Mouse (Mus musculus): ENCODE results near the gene Nelfcd. TPM values are rescaled to one million over a fixed set of nuclear protein-coding genes. Genes with fewer than 3 reads are reported as not detected.

Gene Nelfcd
- polyA plus RNA-seq, 1 experiment from 2014 or later: 178 TPM

DNA sequence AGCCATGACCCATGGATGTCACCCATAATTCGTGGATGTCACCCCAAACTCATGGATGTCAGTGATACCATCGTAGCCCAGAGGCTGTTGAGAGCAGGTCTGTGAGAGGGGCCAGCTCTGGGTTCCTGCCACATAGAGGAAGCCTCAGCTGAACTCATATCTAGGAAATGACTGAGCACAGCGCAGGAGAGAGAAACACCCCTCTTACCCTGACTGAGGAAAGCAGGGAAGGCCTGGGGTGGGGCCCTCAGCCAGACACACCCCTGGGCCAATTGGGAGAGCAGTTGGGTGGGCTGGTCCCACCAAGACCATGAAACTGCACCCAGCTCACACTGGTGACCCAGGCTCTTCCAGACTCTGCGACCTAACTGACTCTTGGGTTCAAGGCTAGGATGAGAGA lies 34.7 kb downstream of the Nelfcd start, which contains the start of gene Tubb1:
TSS of gene Tubb1 (plus strand) at position 343 of the 400 bp plus-strand sequence.
- ATAC-seq (replicated peaks; ENCODE audit: low FRiP score) (no peak), DNase-seq (ENCODE audit: low spot score) (no peak)
- Histone ChIP-seq H3K36me3 (ENCODE audit: control insufficient read depth, insufficient read depth, low read length) (no peaks in the 10 kb centered on the region), H3K27me3 (ENCODE audit: control insufficient read depth, insufficient read depth, low read length) (no peaks in the 10 kb centered on the region), H3K4me1 (replicated peaks; ENCODE audit: control insufficient read depth, insufficient read depth, low read length) (peaks cover 2% of the 10 kb centered on the region; the same call in 1 of the 2 replicates), H3K9ac (ENCODE audit: low read length) (no peak within 1 kb of the TSS), H3K4me3 (ENCODE audit: low read depth, low read length) (no peak within 1 kb of the TSS), H3K27ac (ENCODE audit: low read depth, low read length) (no peak within 1 kb of the TSS), H3K4me2 (ENCODE audit: low read depth, low read length, severe bottlenecking) (no peak within 1 kb of the TSS), H3K9me3 (ENCODE audit: control insufficient read depth, low read length) (no peaks in the 10 kb centered on the region)
- WGBS: 83% methylated on average over 4 of the region's 4 CpGs

DNA sequence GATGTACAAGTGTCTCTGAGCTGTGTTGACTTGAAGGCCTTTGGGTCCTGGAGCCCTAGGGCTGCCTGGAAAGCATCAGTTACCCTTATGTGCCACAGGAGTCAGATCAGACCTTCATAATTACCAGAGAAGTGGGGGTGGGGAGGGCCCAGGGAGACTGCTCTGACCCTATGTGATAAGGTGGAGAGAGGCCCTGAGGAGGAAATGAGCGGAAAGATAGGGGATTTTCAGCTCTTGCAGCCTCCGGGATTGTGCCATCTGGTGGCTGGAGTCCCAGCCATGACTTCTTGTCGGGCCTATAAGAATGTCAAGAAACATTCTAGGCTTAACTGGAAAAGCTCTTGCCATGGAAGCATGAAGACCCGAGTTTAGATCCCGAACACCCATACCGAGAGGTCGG lies 38.1 kb downstream of the Nelfcd start:
- Histone ChIP-seq H3K4me1 (replicated peaks; ENCODE audit: control insufficient read depth, insufficient read depth, low read length) (no peaks in the 10 kb centered on the region), H3K36me3 (ENCODE audit: control insufficient read depth, insufficient read depth, low read length) (no peaks in the 10 kb centered on the region), H3K27ac (ENCODE audit: low read depth, low read length) (no peak overlapping the region), H3K9me3 (ENCODE audit: control insufficient read depth, low read length) (no peaks in the 10 kb centered on the region), H3K4me3 (ENCODE audit: low read depth, low read length) (no peak overlapping the region), H3K9ac (ENCODE audit: low read length) (no peak overlapping the region), H3K27me3 (ENCODE audit: control insufficient read depth, insufficient read depth, low read length) (no peaks in the 10 kb centered on the region), H3K4me2 (ENCODE audit: low read depth, low read length, severe bottlenecking) (no peak overlapping the region)
- ATAC-seq (replicated peaks; ENCODE audit: low FRiP score) (no peak), DNase-seq (ENCODE audit: low spot score) (no peak)
- 78% methylated on average over 7 of the region's 7 CpGs for WGBS

DNA sequence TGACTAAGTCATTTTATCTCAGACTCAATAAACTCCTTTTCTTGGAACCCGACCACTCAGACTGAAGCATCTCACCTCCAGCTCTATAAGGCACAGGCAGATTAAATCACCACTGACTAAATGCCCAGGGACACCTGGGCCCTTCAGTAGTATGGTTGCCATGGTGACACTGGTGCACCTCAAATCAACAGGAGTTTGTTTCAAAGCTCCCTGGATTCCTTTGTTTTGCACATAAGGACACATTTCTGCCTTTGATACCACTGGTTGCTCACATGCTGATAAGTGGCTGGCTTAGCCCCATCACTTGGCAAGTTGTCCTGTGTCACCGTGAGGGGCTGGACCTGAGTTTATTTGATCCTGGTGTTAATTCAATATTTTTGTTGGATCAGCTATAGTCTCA lies 43.8 kb downstream of the Nelfcd start:
- 67% methylated on average over 2 of the region's 2 CpGs for WGBS
- Histone ChIP-seq H3K9ac (ENCODE audit: low read length) (no peak overlapping the region), H3K36me3 (ENCODE audit: control insufficient read depth, insufficient read depth, low read length) (peaks cover 3% of the 10 kb centered on the region; the same call in 1 of the 2 replicates), H3K9me3 (ENCODE audit: control insufficient read depth, low read length) (no peaks in the 10 kb centered on the region), H3K4me2 (ENCODE audit: low read depth, low read length, severe bottlenecking) (no peak overlapping the region), H3K4me1 (replicated peaks; ENCODE audit: control insufficient read depth, insufficient read depth, low read length) (peaks cover 7% of the 10 kb centered on the region; the same call in 1 of the 2 replicates), H3K27ac (ENCODE audit: low read depth, low read length) (no peak overlapping the region), H3K4me3 (ENCODE audit: low read depth, low read length) (no peak overlapping the region), H3K27me3 (ENCODE audit: control insufficient read depth, insufficient read depth, low read length) (no peaks in the 10 kb centered on the region)
- ATAC-seq (replicated peaks; ENCODE audit: low FRiP score) (no peak), DNase-seq (ENCODE audit: low spot score) (no peak)

DNA sequence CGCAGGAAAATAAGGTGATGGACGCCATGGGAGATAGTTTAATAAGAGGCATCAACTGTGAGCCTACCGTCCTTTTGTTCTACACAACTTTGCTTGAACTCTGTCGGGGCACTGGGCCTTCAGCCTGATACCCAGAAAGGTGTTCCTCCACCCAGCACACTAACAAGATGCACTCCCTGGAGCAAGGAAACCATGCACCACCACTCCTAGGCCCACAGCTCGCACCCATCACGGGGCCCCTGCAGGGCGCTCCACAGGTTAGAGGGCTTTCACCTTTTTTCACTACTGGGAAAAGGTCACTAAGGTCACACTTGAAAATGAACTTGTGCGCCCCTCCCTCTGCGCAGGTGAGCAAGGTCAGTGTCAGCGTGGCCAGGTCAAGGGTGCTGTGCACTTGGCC lies 47.8 kb downstream of the Nelfcd start:
- Histone ChIP-seq H3K27ac (ENCODE audit: low read depth, low read length) (no peak overlapping the region; the same call in 1 of the 2 replicates), H3K9me3 (ENCODE audit: control insufficient read depth, low read length) (no peaks in the 10 kb centered on the region), H3K4me3 (ENCODE audit: low read depth, low read length) (peak overlapping the region; percentile 66), H3K36me3 (ENCODE audit: control insufficient read depth, insufficient read depth, low read length) (peaks cover 3% of the 10 kb centered on the region; the same call in 1 of the 2 replicates), H3K4me1 (replicated peaks; ENCODE audit: control insufficient read depth, insufficient read depth, low read length) (peaks cover 7% of the 10 kb centered on the region; the same call in 1 of the 2 replicates), H3K9ac (ENCODE audit: low read length) (peak overlapping the region; percentile 79), H3K4me2 (ENCODE audit: low read depth, low read length, severe bottlenecking) (peak overlapping the region; percentile 93), H3K27me3 (ENCODE audit: control insufficient read depth, insufficient read depth, low read length) (no peaks in the 10 kb centered on the region)
- DNase-seq (ENCODE audit: low spot score) (peak; percentile 52), ATAC-seq (replicated peaks; ENCODE audit: low FRiP score) (peak; percentile 35)
- 44% methylated on average over 10 of the region's 10 CpGs for WGBS

DNA sequence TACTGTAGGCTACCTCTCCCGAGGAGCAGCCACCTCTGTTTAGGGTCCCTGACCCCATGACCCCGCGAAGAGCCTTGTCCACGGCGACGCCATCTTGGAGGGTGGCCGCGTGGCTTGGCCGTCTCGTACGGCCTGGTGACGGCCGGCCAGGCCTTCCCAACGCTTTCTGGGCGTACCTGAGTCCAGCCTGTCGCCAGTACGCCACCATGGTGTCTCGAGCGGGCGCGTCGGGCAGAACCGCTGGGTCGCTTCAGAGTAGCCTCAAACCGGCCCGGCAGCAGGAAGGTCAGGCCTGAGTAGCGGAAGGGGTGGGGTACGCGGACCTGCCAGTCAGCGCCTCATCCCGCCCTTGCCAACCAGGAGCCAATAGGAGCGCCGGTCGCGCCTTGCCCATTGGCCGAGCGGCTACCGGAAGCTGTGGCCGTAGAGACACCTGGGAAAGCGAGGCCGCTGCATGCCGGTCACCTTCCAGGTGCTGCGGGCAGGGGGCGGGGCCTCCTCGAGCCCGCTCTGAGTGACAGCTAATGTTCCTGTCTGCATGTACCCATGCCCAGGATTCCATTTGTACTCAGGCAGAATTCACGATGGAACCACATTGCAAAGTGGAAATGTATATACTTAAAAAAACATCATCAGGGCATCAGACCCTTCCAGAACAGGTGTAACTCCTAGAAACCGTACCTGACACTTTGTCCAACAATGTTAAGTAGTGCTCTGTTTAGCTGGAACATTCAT lies 48.4 kb downstream of the Nelfcd start, which contains the start of gene Atp5e:
TSS of gene Atp5e (minus strand) at position 317 of the 735 bp plus-strand sequence.
- H3K27ac ChIP-seq (ENCODE audit: low read depth, low read length): peak within 1 kb of the TSS; percentile 7; the same call in 1 of the 2 replicates
- 3% methylated on average over 48 of the region's 48 CpGs for WGBS

DNA sequence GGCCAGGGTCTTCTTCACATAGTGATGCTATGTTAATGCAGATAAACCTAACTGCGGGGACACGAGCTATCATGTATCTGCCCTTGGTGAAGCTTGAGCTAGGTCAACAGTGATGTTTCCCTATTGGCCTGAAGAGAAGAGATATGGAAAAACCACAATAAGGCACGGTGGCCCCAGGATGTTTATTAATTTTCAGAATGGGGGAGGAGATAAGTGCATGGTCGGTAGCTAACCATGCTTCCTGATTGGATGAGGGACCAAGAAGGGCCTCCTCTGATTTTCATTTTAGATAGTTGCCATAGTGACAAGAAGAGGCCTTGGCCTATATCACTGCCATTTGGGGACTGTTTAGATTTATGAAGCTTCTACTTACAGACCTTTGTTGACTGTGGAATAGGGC lies 54.7 kb downstream of the Nelfcd start:
- H3K4me3 ChIP-seq (ENCODE audit: low read depth, low read length): no peak overlapping the region
- WGBS: 90% methylated on average over 4 of the region's 4 CpGs
- no peaks in the 10 kb centered on the region; the same call in 1 of the 2 replicates for H3K36me3 ChIP-seq (ENCODE audit: control insufficient read depth, insufficient read depth, low read length)
- H3K4me1 ChIP-seq (replicated peaks; ENCODE audit: control insufficient read depth, insufficient read depth, low read length): peaks cover 4% of the 10 kb centered on the region; the same call in 1 of the 2 replicates
- H3K27ac ChIP-seq (ENCODE audit: low read depth, low read length): no peak overlapping the region
- H3K4me2 ChIP-seq (ENCODE audit: low read depth, low read length, severe bottlenecking): no peak overlapping the region
- no peaks in the 10 kb centered on the region for H3K27me3 ChIP-seq (ENCODE audit: control insufficient read depth, insufficient read depth, low read length)
- no peak for ATAC-seq (replicated peaks; ENCODE audit: low FRiP score)
- H3K9me3 ChIP-seq (ENCODE audit: control insufficient read depth, low read length): no peaks in the 10 kb centered on the region; the same call in 1 of the 2 replicates
- no peak overlapping the region for H3K9ac ChIP-seq (ENCODE audit: low read length)
- DNase-seq (ENCODE audit: low spot score): no peak

More for the DNA sequence above, 48.4 kb downstream of the Nelfcd start, which contains the start of gene Atp5e:
- Histone ChIP-seq H3K36me3 (ENCODE audit: control insufficient read depth, insufficient read depth, low read length) (peaks cover 3% of the 10 kb centered on the region; the same call in 1 of the 2 replicates), H3K4me2 (ENCODE audit: low read depth, low read length, severe bottlenecking) (peak within 1 kb of the TSS; percentile 93), H3K4me1 (replicated peaks; ENCODE audit: control insufficient read depth, insufficient read depth, low read length) (peaks cover 7% of the 10 kb centered on the region; the same call in 1 of the 2 replicates), H3K9ac (ENCODE audit: low read length) (peak within 1 kb of the TSS; percentile 79), H3K9me3 (ENCODE audit: control insufficient read depth, low read length) (no peaks in the 10 kb centered on the region), H3K4me3 (ENCODE audit: low read depth, low read length) (peak within 1 kb of the TSS; percentile 66), H3K27me3 (ENCODE audit: control insufficient read depth, insufficient read depth, low read length) (no peaks in the 10 kb centered on the region)
- peak; percentile 100 for ATAC-seq (replicated peaks; ENCODE audit: low FRiP score)
- DNase-seq (ENCODE audit: low spot score): peak; percentile 96

DNA sequence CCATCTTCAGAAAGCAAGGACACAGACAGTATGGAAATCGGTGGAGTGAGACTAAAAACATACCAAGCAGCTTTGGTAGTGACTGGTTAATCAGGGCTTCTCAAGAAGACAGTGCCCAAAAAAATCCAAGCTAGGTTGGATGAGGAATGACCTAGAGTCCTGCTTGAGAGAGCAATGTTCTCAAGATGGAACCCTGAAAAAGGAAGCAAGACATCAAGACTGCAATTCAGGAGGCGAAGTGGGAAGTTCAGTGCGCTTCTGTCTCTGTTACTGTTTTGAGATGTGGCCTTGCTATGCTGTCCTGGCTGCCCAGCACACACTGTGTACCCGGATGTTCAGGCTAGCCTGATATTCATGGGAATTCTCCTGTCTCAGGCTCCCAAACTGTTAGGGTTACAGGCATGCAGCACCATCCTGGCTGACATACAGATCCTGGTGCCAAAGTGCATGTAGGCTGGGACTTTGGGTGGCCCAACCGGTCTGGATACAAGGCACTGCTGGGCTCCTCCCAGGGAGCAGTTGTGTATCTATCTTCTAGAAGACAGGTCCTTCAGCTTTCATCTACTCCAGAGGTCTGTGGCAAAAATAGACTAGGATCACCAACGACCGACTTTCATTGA lies 55.3 kb downstream of the Nelfcd start:
- ATAC-seq (replicated peaks; ENCODE audit: low FRiP score) (no peak), DNase-seq (ENCODE audit: low spot score) (no peak)
- peaks cover 4% of the 10 kb centered on the region; the same call in 1 of the 2 replicates for H3K4me1 ChIP-seq (replicated peaks; ENCODE audit: control insufficient read depth, insufficient read depth, low read length)
- no peak overlapping the region for H3K9ac ChIP-seq (ENCODE audit: low read length)
- WGBS: 95% methylated on average over 7 of the region's 7 CpGs
- H3K4me2 ChIP-seq (ENCODE audit: low read depth, low read length, severe bottlenecking): no peak overlapping the region
- no peak overlapping the region for H3K4me3 ChIP-seq (ENCODE audit: low read depth, low read length)
- no peak overlapping the region for H3K27ac ChIP-seq (ENCODE audit: low read depth, low read length)
- no peaks in the 10 kb centered on the region; the same call in 1 of the 2 replicates for H3K36me3 ChIP-seq (ENCODE audit: control insufficient read depth, insufficient read depth, low read length)
- no peaks in the 10 kb centered on the region; the same call in 1 of the 2 replicates for H3K9me3 ChIP-seq (ENCODE audit: control insufficient read depth, low read length)
- H3K27me3 ChIP-seq (ENCODE audit: control insufficient read depth, insufficient read depth, low read length): no peaks in the 10 kb centered on the region

DNA sequence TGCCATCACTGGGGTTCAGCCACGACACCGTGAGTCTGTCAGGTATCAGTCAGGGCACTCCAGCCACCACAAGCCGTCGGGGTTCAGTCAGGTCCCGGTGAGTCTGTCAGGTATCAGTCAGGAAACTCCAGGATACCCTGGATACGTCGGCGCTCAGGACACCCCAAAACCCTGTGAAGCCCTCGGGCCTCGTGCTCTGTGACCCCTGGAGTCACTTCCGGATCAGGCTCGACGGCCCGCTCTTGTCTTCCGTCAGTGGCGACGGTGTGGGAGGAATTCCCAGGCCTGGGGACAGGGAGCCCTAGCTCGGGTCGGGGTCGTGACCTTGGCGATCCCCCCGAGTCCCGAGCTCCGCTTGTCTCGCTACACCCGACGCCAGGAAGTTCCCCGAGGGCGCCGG lies 56.8 kb downstream of the Nelfcd start:
- peak overlapping the region; percentile 69 for H3K4me2 ChIP-seq (ENCODE audit: low read depth, low read length, severe bottlenecking)
- H3K27me3 ChIP-seq (ENCODE audit: control insufficient read depth, insufficient read depth, low read length): no peaks in the 10 kb centered on the region
- no peaks in the 10 kb centered on the region; the same call in 1 of the 2 replicates for H3K36me3 ChIP-seq (ENCODE audit: control insufficient read depth, insufficient read depth, low read length)
- peak; percentile 44; the same call in 1 of the 2 replicates for ATAC-seq (replicated peaks; ENCODE audit: low FRiP score)
- WGBS: 10% methylated on average over 29 of the region's 30 CpGs
- no peak overlapping the region for H3K27ac ChIP-seq (ENCODE audit: low read depth, low read length)
- H3K9me3 ChIP-seq (ENCODE audit: control insufficient read depth, low read length): no peaks in the 10 kb centered on the region; the same call in 1 of the 2 replicates
- peaks cover 4% of the 10 kb centered on the region; the same call in 1 of the 2 replicates for H3K4me1 ChIP-seq (replicated peaks; ENCODE audit: control insufficient read depth, insufficient read depth, low read length)
- peak overlapping the region; percentile 79 for H3K9ac ChIP-seq (ENCODE audit: low read length)
- H3K4me3 ChIP-seq (ENCODE audit: low read depth, low read length): peak overlapping the region; percentile 73
- no peak for DNase-seq (ENCODE audit: low spot score)

Data from forebrain, embryonic 11.5 days (tissue).